Comparison of ENCODE assay signal across 7 mouse cellular contexts in the genomic region with DNA sequence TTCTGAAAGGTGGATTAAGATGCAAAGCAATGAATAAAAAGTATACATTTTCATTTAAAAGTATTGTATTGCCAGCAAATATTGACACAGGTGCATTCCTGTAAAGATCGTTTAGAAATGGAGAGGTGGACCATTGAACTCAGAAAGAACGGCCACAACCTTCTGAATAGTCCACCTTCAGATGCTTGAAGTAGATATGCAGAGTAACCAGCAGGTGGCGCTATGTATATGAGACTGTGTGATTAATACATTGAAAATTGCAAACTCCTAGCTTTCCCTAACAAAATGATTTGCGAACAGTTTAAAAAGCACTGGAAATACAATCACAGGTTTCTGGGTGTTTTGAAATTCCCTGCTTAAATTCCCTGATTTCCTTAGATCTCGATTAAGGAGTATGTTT.
DNase-seq lines count a peak whose midpoint lies in the region; ATAC-seq and TF ChIP-seq lines count a peak whose summit lies in the region.

No protein-coding gene starts in this region.

- in situ Hi-C loops in CH12.LX (cut with MboI; ENCODE audit: low pct_ligation_motif_present, low pct_unique_long_range_greater_than_20kb, low sequenced_read_pairs), result loop anchor here (25.0 kb wide), 1 partner anchor 1368 kb away; no protein-coding TSS in a partner anchor

- no peaks in the 10 kb centered on the region for H3K4me1 ChIP-seq in CH12.LX (ENCODE audit: control insufficient read depth in 1 of 2, insufficient read depth in 2 of 2)
- H3K4me1 ChIP-seq in kidney, postnatal 0 days (replicated peaks; ENCODE audit: insufficient read depth, low read length), result no peaks in the 10 kb centered on the region
- no peaks in the 10 kb centered on the region for H3K4me1 ChIP-seq in liver, embryonic 14.5 days (replicated peaks; ENCODE audit: control insufficient read depth in 2 of 2, insufficient read depth in 2 of 2, low read length in 1 of 2)

- no peaks in the 10 kb centered on the region for H3K79me2 ChIP-seq in CH12.LX (replicated peaks; ENCODE audit: control insufficient read depth, extremely low read depth, insufficient read depth, poor library complexity, severe bottlenecking)

- no peaks in the 10 kb centered on the region for H3K36me3 ChIP-seq in CH12.LX (replicated peaks in 1 of 2; ENCODE audit: control insufficient read depth in 1 of 2, insufficient read depth in 1 of 2, low read length in 1 of 2)
- no peaks in the 10 kb centered on the region for H3K36me3 ChIP-seq in kidney, postnatal 0 days (ENCODE audit: insufficient read depth, low read length)
- no peaks in the 10 kb centered on the region for H3K36me3 ChIP-seq in liver, embryonic 14.5 days (replicated peaks; ENCODE audit: control insufficient read depth, insufficient read depth, low read depth)

- peak; percentile 35 to 74; a peak in 3 of 4 replicates for TF ChIP-seq CTCF in CH12.LX (conservative IDR thresholded peaks at IDR 0.05 in 1 of 2, IDR thresholded peaks at IDR 0.05 in 1 of 2; ENCODE audit: low read depth in 2 of 2, low read length in 2 of 2)
- peak; percentile 93 for TF ChIP-seq CTCF in kidney, postnatal 0 days (IDR thresholded peaks at IDR 0.05; ENCODE audit: low read depth)
- peak; percentile 65 for TF ChIP-seq CTCF in liver, embryonic 14.5 days (IDR thresholded peaks at IDR 0.05; ENCODE audit: low read depth)

- no peak for ATAC-seq in kidney, postnatal 0 days (replicated peaks; ENCODE audit: low FRiP score, low read depth)
- no peak for ATAC-seq in liver, embryonic 14.5 days (ENCODE audit: insufficient read depth)

- TF ChIP-seq EP300 in CH12.LX (IDR thresholded peaks at IDR 0.05; ENCODE audit: low read length), result no peak
- no peak for TF ChIP-seq EP300 in liver, embryonic 14.5 days (IDR thresholded peaks at IDR 0.05; ENCODE audit: low read depth)

- no peak overlapping the region for H3K27ac ChIP-seq in CH12.LX (ENCODE audit: insufficient read depth, low read depth)
- no peak overlapping the region for H3K27ac ChIP-seq in kidney, postnatal 0 days
- no peak overlapping the region for H3K27ac ChIP-seq in liver, embryonic 14.5 days

- H3K4me2 ChIP-seq in CH12.LX (ENCODE audit: insufficient read depth, low read depth, poor library complexity, severe bottlenecking), result no peak overlapping the region
- H3K4me2 ChIP-seq in kidney, postnatal 0 days (ENCODE audit: low read length), result no peak overlapping the region
- H3K4me2 ChIP-seq in liver, embryonic 14.5 days (ENCODE audit: low read depth), result no peak overlapping the region

- H3K9ac ChIP-seq in CH12.LX (ENCODE audit: insufficient read depth, low read depth), result no peak overlapping the region
- no peak overlapping the region for H3K9ac ChIP-seq in kidney, postnatal 0 days (ENCODE audit: low read depth, low read length)
- no peak overlapping the region for H3K9ac ChIP-seq in liver, embryonic 14.5 days (replicated peaks)

- WGBS in kidney, postnatal 0 days, result 8% methylated on average over 5 of the region's 5 CpGs
- WGBS in liver, embryonic 14.5 days (ENCODE audit: insufficient replicate concordance), result 14% methylated on average over 5 of the region's 5 CpGs

- dilution Hi-C loops in CH12.LX (cut with MboI; ENCODE audit: extremely low pct_ligation_motif_present, extremely low pct_unique_long_range_greater_than_20kb, low sequenced_read_pairs), result no loop called here

- H3K27me3 ChIP-seq in CH12.LX (replicated peaks), result no peaks in the 10 kb centered on the region
- H3K27me3 ChIP-seq in kidney, postnatal 0 days (ENCODE audit: insufficient read depth, low read length), result no peaks in the 10 kb centered on the region
- H3K27me3 ChIP-seq in liver, embryonic 14.5 days (ENCODE audit: control insufficient read depth, insufficient read depth, low read length), result no peaks in the 10 kb centered on the region

- H3K4me3 ChIP-seq in CH12.LX (replicated peaks in 1 of 3; ENCODE audit: low read depth in 2 of 3, low read length in 2 of 3, poor library complexity in 1 of 3), result no peak overlapping the region
- no peak overlapping the region for H3K4me3 ChIP-seq in kidney, postnatal 0 days (replicated peaks; ENCODE audit: low read depth, low read length)
- no peak overlapping the region for H3K4me3 ChIP-seq in liver, embryonic 14.5 days (ENCODE audit: insufficient read depth in 1 of 2, low read depth in 2 of 2, low read length in 2 of 2)

- DNase-seq in A20 (ENCODE audit: low read depth, low spot score), result peak; percentile 65
- peak; percentile 33 for DNase-seq in CH12.LX (ENCODE audit: extremely low read depth)
- peak; percentile 17 for DNase-seq in cerebellum, adult 8-10 months
- peak; percentile 11 to 78 for DNase-seq in frontal cortex, adult 2 months (ENCODE audit: extremely low spot score in 1 of 2, low spot score in 1 of 2)
- peak; percentile 95 for DNase-seq in kidney, postnatal 0 days (ENCODE audit: low spot score)
- peak; percentile 3 to 10 (median 4) for DNase-seq in liver, embryonic 14.5 days (ENCODE audit: low read depth in 3 of 3, low spot score in 3 of 3)
- peak; percentile 8 for DNase-seq in retina, adult 2 months (ENCODE audit: low read depth, low spot score)

- peak; percentile 75 for TF ChIP-seq RAD21 in CH12.LX (IDR thresholded peaks at IDR 0.05; ENCODE audit: low read depth, low read length)

- H3K9me3 ChIP-seq in CH12.LX (replicated peaks; ENCODE audit: low read length), result peaks cover 7% of the 10 kb centered on the region
- no peaks in the 10 kb centered on the region for H3K9me3 ChIP-seq in kidney, postnatal 0 days (replicated peaks; ENCODE audit: low read length)
- no peaks in the 10 kb centered on the region for H3K9me3 ChIP-seq in liver, embryonic 14.5 days (ENCODE audit: control insufficient read depth, low read length)

- TF ChIP-seq POLR2A in CH12.LX (IDR thresholded peaks at IDR 0.05; ENCODE audit: low read depth, low read length), result no peak

TF ChIP-seq in CH12.LX, 34 proteins besides CTCF, POLR2A, EP300 and RAD21:
- no peak for TF ChIP-seq ZMIZ1 (IDR thresholded peaks at IDR 0.05; ENCODE audit: low read depth, low read length)
- no peak for TF ChIP-seq CHD2 (IDR thresholded peaks at IDR 0.05; ENCODE audit: low read length)
- no peak for TF ChIP-seq CHD1 (IDR thresholded peaks at IDR 0.05; ENCODE audit: low read depth, low read length)
- no peak for TF ChIP-seq HCFC1 (IDR thresholded peaks at IDR 0.05; ENCODE audit: low read depth, low read length)
- peak; percentile 82 for TF ChIP-seq SMC3 (IDR thresholded peaks at IDR 0.05; ENCODE audit: low read depth, low read length)
- peak; percentile 11; the same call in 1 of the 2 replicates for TF ChIP-seq ZC3H11A (IDR thresholded peaks at IDR 0.05; ENCODE audit: low read depth, low read length)
- TF ChIP-seq RCOR1 (conservative IDR thresholded peaks at IDR 0.05; ENCODE audit: low read depth, low read length), result no peak
- TF ChIP-seq UBTF (IDR thresholded peaks at IDR 0.05; ENCODE audit: low read depth, low read length), result no peak
- TF ChIP-seq MXI1 (IDR thresholded peaks at IDR 0.05; ENCODE audit: low read depth, low read length), result no peak

Comparison
In these comparisons a context has a peak if more than half of its experiments do, and no peak if none do; other contexts are left out.
1. DNase-seq: peak in every context shown above with its lines; median percentile 95 in kidney, postnatal 0 days; 65 in A20; 44 in frontal cortex, adult 2 months; 33 in CH12.LX; 17 in cerebellum, adult 8-10 months; 8 in retina, adult 2 months; 4 in liver, embryonic 14.5 days.